Mouse (Mus musculus) bone marrow, adult 2 months (tissue): Measurements from ENCODE around the gene Gm3371. TPM values are rescaled to one million over a fixed set of nuclear protein-coding genes. Genes with fewer than 3 reads are reported as not detected.
"Not testable (repeated sequence)": the region's sequence is repeated elsewhere in the genome, so short reads cannot be mapped to it uniquely, and the experiment has no call there.

ENCODE experiments used
- H3K27ac ChIP-seq: fragments of 200-500 bp; 2 replicates; pipeline ENCODE4 v1.5.1; 2012; ENCODE audit warnings: low read depth, mild to moderate bottlenecking, control low read depth, inconsistent platforms, low read length; ENCODE audit not compliant: control insufficient read depth, poor library complexity, insufficient read depth
- H3K4me1 ChIP-seq: fragments of 200-500 bp; 2 replicates; pipeline ENCODE4 v1.6.1; 2011; ENCODE audit warnings: low read length; ENCODE audit not compliant: control insufficient read depth, insufficient read depth
- H3K4me3 ChIP-seq: fragments of 200-500 bp; replicated peaks from 2 replicates; pipeline ENCODE3; 2011; ENCODE audit warnings: mild to moderate bottlenecking, low read depth, low read length, control low read depth; ENCODE audit not compliant: control insufficient read depth
- WGBS: fragments of 180-500 bp; shearing (Covaris S2); methylation state at CpG from one replicate; pipeline ENCODE4 v1.1.7; 2018; 5-methylcytosine and 5-hydroxymethylcytosine counted together
- polyA plus RNA-seq: library from polyadenylated mRNA; stranded (reverse); fragments of >200 nt; gene quantifications from 2 replicates; pipeline ENCODE4 v1.2.4, GENCODE M21; 2011; ENCODE audit warnings: low replicate concordance; ENCODE audit not compliant: missing spikeins, insufficient read depth, insufficient read length

Gm3371 gene
- not detected in 2 replicates for polyA plus RNA-seq

- H3K4me3 ChIP-seq, H3K4me1 ChIP-seq, H3K27ac ChIP-seq: not testable (repeated sequence)
- no CpG with 5 or more reads among the region's 2 CpGs for WGBS
These were observed at the start of gene Gm3371 for GRCm38 (mm10) chr14:44410588-44410987. TSS of gene Gm3371 (minus strand) at chr14:44410688.

- 86% methylated on average over 3 of the region's 3 CpGs for WGBS
- H3K4me1 ChIP-seq, H3K27ac ChIP-seq, H3K4me3 ChIP-seq: not testable (repeated sequence)
These were observed 22.8 kb upstream of the Gm3371 start, which contains the start of gene Gm8232 for GRCm38 (mm10) chr14:44433335-44433734. TSS of gene Gm8232 (plus strand) at chr14:44433635.

- H3K4me3 ChIP-seq, H3K4me1 ChIP-seq, H3K27ac ChIP-seq: not testable (repeated sequence)
- 71% methylated on average over 4 of the region's 4 CpGs for WGBS
These were observed 26.3 kb downstream of the Gm3371 start for GRCm38 (mm10) chr14:44384233-44384632.

GRCm38 (mm10) chr14:44365057-44365456 lies 45.4 kb downstream of the Gm3371 start, which contains the start of gene Gm8229:
TSS of gene Gm8229 (plus strand) at chr14:44365357.
- H3K4me3 ChIP-seq, H3K4me1 ChIP-seq, H3K27ac ChIP-seq: not testable (repeated sequence)
- WGBS: 86% methylated on average over 4 of the region's 4 CpGs

- not testable (repeated sequence) for H3K4me1 ChIP-seq, H3K4me3 ChIP-seq, H3K27ac ChIP-seq
These were observed 48.2 kb downstream of the Gm3371 start for GRCm38 (mm10) chr14:44362301-44362700.

- H3K4me1 ChIP-seq, H3K4me3 ChIP-seq, H3K27ac ChIP-seq: not testable (repeated sequence)
- 42% methylated on average over 2 of the region's 2 CpGs for WGBS
These were observed 49.1 kb downstream of the Gm3371 start for GRCm38 (mm10) chr14:44361416-44361815.

Other genes starting within 250 kb of the Gm3371 start
- gene Gm8212, start 213.0 kb downstream of the Gm3371 start, polyA plus RNA-seq: not detected in 2 replicates
- not detected in 2 replicates for gene 4930503E14Rik, start 197.4 kb downstream of the Gm3371 start, polyA plus RNA-seq
- not detected in 2 replicates for gene Gm8220, start 125.1 kb downstream of the Gm3371 start, polyA plus RNA-seq
- gene Gm5930, start 72.1 kb downstream of the Gm3371 start, polyA plus RNA-seq: not detected in 2 replicates
- not detected in 2 replicates for gene Gm8229, start 45.3 kb downstream of the Gm3371 start, polyA plus RNA-seq
- not detected in 2 replicates for gene Gm8232, start 22.9 kb upstream of the Gm3371 start, polyA plus RNA-seq
- gene BC061237, start 81.8 kb upstream of the Gm3371 start, polyA plus RNA-seq: not detected in 2 replicates
- gene Gm17093, start 107.6 kb upstream of the Gm3371 start, polyA plus RNA-seq: not detected in 2 replicates
- not detected in 2 replicates for gene Gm8247, start 172.5 kb upstream of the Gm3371 start, polyA plus RNA-seq
- gene Gm5624, start 217.2 kb upstream of the Gm3371 start, polyA plus RNA-seq: not detected in 2 replicates